Mouse (Mus musculus) hindbrain, postnatal 0 days (tissue): ENCODE data around the gene Selenoi. TPM values are rescaled to one million over a fixed set of nuclear protein-coding genes. Genes with fewer than 3 reads are reported as not detected.
A peak's percentile ranks its signal among the peaks of the same experiment; 100 is the strongest.

Source experiments
- ATAC-seq: fragments of 200-750 bp; cut with Nextera tagmentation; 2 replicates; pipeline ENCODE4 v1.8.0; 2017; ENCODE audit warnings: mild to moderate bottlenecking, moderate TSS enrichment, moderate library complexity
- DNase-seq: peaks from one replicate; pipeline ENCODE4 v3.0.0-alpha.2; 2015; ENCODE audit warnings: low spot score
- H3K27ac ChIP-seq: fragments of 300-500 bp; sonication (generic); 2 replicates; pipeline ENCODE4 v1.5.1; 2014; ENCODE audit warnings: mild to moderate bottlenecking
- H3K27me3 ChIP-seq: fragments of 300-500 bp; sonication (generic); 2 replicates; pipeline ENCODE4 v1.6.1; 2014; ENCODE audit warnings: low read length, mixed read lengths; ENCODE audit not compliant: insufficient read depth
- H3K36me3 ChIP-seq: fragments of 300-500 bp; sonication (generic); 2 replicates; pipeline ENCODE4 v1.6.1; 2014; ENCODE audit warnings: low read length, mixed read lengths; ENCODE audit not compliant: insufficient read depth
- H3K4me1 ChIP-seq: fragments of 300-500 bp; sonication (generic); 2 replicates; pipeline ENCODE4 v1.6.1; 2014; ENCODE audit warnings: antibody characterized with exemption, low read length, mixed read lengths; ENCODE audit not compliant: insufficient read depth
- H3K4me2 ChIP-seq: fragments of 300-500 bp; sonication (generic); 2 replicates; pipeline ENCODE4 v1.6.1; 2014; ENCODE audit warnings: low read depth, mild to moderate bottlenecking, low read length, moderate library complexity, mixed read lengths
- H3K4me3 ChIP-seq: fragments of 300-500 bp; sonication (generic); 2 replicates; pipeline ENCODE4 v1.5.1; 2014; ENCODE audit warnings: low read length
- H3K9ac ChIP-seq: fragments of 300-500 bp; sonication (generic); replicated peaks from 2 replicates; pipeline ENCODE4 v1.6.1; 2014; ENCODE audit warnings: mild to moderate bottlenecking, low read length, moderate library complexity, mixed read lengths
- H3K9me3 ChIP-seq: fragments of 300-500 bp; sonication (generic); 2 replicates; pipeline ENCODE4 v1.6.1; 2016; ENCODE audit warnings: low read length, mixed read lengths
- CTCF ChIP-seq: IDR thresholded peaks from 2 replicates; pipeline ENCODE4 v1.5.1; 2016; ENCODE audit warnings: antibody characterized with exemption, control low read depth, low read depth
- WGBS: fragments of 180-500 bp; shearing (Covaris S2); extraction: QIAGEN DNeasy Blood & Tissue Kit; methylation state at CpG from one replicate; pipeline ENCODE4 v1.1.7; 2014; 5-methylcytosine and 5-hydroxymethylcytosine counted together
- polyA plus RNA-seq: library from polyadenylated mRNA; unstranded; fragments of >200 nt; fragmentation: Nextera tagmentation; extraction: Ambion mirVana; gene quantifications from 2 replicates; pipeline ENCODE4 v1.2.1, GENCODE M21; 2015
- total RNA-seq: library from RNA; depleted of rRNA; stranded (reverse); fragments of >200 nt; gene quantifications from 2 replicates; pipeline ENCODE4 v1.2.3, GENCODE M21; 2014

Gene Selenoi
- total and polyA plus RNA-seq, 2 experiments from 2014 or later = 23.1 to 99.5 TPM

- no peak overlapping the region for H3K4me3 ChIP-seq
- TF ChIP-seq CTCF = no peak
- no peak for DNase-seq
- no peaks in the 10 kb centered on the region for H3K27me3 ChIP-seq
- 73% methylated on average over 5 of the region's 5 CpGs for WGBS
- H3K9me3 ChIP-seq = no peaks in the 10 kb centered on the region
- H3K4me1 ChIP-seq = no peaks in the 10 kb centered on the region
- H3K27ac ChIP-seq = no peak overlapping the region
- H3K36me3 ChIP-seq = no peaks in the 10 kb centered on the region
- ATAC-seq = no peak
- H3K4me2 ChIP-seq = no peak overlapping the region
- no peak overlapping the region for H3K9ac ChIP-seq
Observed at GRCm38 (mm10) chr5:30215970-30216369, 16.4 kb upstream of the Selenoi start.

DNA sequence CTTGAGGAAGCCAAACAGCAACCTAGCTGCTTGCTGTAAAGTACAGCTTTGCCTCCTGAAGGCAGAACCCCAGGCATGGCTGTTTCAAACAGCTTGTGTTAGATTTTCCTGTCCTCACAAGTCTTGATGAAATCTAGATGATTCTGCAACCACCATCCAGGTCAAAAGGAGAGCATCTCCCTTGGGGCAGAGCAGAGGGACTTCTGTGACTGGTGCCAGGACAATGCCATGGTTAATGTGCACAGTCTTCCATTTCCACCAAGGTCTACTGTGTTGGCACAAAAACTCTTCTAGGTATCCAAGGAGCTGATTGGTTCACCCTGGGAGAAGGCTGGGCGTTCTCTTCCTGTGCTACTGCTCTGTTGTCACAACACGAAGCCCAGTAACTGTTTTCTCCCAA lies 12.7 kb upstream of the Selenoi start:
- no peak for ATAC-seq
- H3K9me3 ChIP-seq = no peaks in the 10 kb centered on the region
- H3K4me3 ChIP-seq = no peak overlapping the region
- H3K27ac ChIP-seq = no peak overlapping the region
- H3K9ac ChIP-seq = no peak overlapping the region
- no peaks in the 10 kb centered on the region for H3K27me3 ChIP-seq
- H3K4me2 ChIP-seq = no peak overlapping the region
- no peak for DNase-seq
- TF ChIP-seq CTCF = no peak
- H3K4me1 ChIP-seq = no peaks in the 10 kb centered on the region
- H3K36me3 ChIP-seq = no peaks in the 10 kb centered on the region
- 89% methylated on average over 2 of the region's 2 CpGs for WGBS

- Histone ChIP-seq H3K27me3 (no peaks in the 10 kb centered on the region), H3K36me3 (no peaks in the 10 kb centered on the region), H3K9me3 (no peaks in the 10 kb centered on the region), H3K9ac (no peak overlapping the region), H3K4me2 (no peak overlapping the region), H3K4me1 (no peaks in the 10 kb centered on the region), H3K27ac (no peak overlapping the region), H3K4me3 (no peak overlapping the region)
- DNase-seq (no peak), ATAC-seq (no peak)
- 84% methylated on average over 8 of the region's 8 CpGs for WGBS
- TF ChIP-seq CTCF = no peak
Observed at GRCm38 (mm10) chr5:30220666-30221065, 11.7 kb upstream of the Selenoi start.

DNA sequence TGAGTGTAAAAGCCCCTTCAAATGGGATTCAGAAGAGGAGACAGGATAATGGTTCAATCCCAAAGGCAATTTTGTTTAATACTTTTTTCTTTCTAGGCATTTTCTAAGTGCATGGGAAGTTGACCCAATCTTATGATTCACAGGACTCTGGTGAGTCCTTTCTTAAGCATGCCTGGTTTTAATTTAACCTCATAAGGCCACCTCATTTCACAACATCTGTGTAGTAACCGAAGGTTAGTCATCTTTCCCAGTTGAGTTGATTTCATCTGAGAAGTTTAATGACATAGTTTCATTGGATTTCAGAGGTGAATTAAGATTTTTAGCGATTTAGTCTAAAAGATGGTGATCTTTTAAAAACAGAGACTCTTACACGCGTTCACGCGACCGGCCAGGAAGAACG lies 9.7 kb upstream of the Selenoi start:
- Histone ChIP-seq H3K9me3 (no peaks in the 10 kb centered on the region), H3K4me2 (no peak overlapping the region), H3K27me3 (no peaks in the 10 kb centered on the region), H3K36me3 (no peaks in the 10 kb centered on the region), H3K27ac (no peak overlapping the region), H3K4me3 (no peak overlapping the region), H3K9ac (no peak overlapping the region), H3K4me1 (no peaks in the 10 kb centered on the region)
- ATAC-seq = no peak
- DNase-seq = no peak
- 98% methylated on average over 8 of the region's 8 CpGs for WGBS
- no peak for TF ChIP-seq CTCF

- Histone ChIP-seq H3K36me3 (no peaks in the 10 kb centered on the region), H3K4me3 (no peak overlapping the region), H3K9ac (no peak overlapping the region), H3K9me3 (no peaks in the 10 kb centered on the region), H3K4me1 (peaks cover 21% of the 10 kb centered on the region; the same call in 1 of the 2 replicates), H3K27ac (no peak overlapping the region), H3K4me2 (no peak overlapping the region), H3K27me3 (no peaks in the 10 kb centered on the region)
- peak; percentile 34 for DNase-seq
- ATAC-seq = no peak
- WGBS = 78% methylated on average over 4 of the region's 4 CpGs
- TF ChIP-seq CTCF = peak; percentile 61
Observed at GRCm38 (mm10) chr5:30230901-30231300, 1.5 kb upstream of the Selenoi start.

- no peaks in the 10 kb centered on the region for H3K9me3 ChIP-seq
- 35% methylated on average over 16 of the region's 16 CpGs for WGBS
- peak overlapping the region; percentile 77 for H3K9ac ChIP-seq
- no peak for DNase-seq
- H3K27ac ChIP-seq = peak overlapping the region; percentile 90
- H3K36me3 ChIP-seq = no peaks in the 10 kb centered on the region
- peak overlapping the region; percentile 90 for H3K4me3 ChIP-seq
- no peaks in the 10 kb centered on the region for H3K27me3 ChIP-seq
- no peak for TF ChIP-seq CTCF
- H3K4me2 ChIP-seq = peak overlapping the region; percentile 83
- H3K4me1 ChIP-seq = peaks cover 21% of the 10 kb centered on the region; the same call in 1 of the 2 replicates
- no peak for ATAC-seq
Observed at GRCm38 (mm10) chr5:30231891-30232270, 500 bp upstream of the Selenoi start.

DNA sequence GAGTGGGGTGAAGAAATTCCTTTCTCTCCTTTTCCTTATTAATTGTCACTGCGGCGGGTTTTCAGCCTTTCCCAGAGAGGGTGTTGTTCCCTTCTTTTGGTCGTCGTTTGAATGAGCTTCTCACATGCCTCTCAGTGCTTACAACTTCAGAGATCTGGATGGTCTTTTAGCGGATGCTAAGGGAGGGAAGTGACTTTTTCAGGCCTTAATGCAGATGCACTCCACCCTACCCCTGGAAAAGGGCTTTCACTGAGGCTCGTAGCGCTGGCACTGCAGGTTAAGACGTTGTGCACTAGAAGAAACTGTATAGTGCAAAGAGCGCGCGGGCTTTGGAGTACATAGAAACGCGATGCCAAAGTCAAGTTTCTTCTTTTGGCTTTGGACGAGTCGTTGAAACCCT lies 661 bp downstream of the Selenoi start:
- WGBS = under 1% methylated on average over 15 of the region's 15 CpGs
- no peak for TF ChIP-seq CTCF
- H3K4me3 ChIP-seq = peak overlapping the region; percentile 90
- no peaks in the 10 kb centered on the region for H3K9me3 ChIP-seq
- H3K27me3 ChIP-seq = no peaks in the 10 kb centered on the region
- peak overlapping the region; percentile 90 for H3K27ac ChIP-seq
- no peak for ATAC-seq
- DNase-seq = peak; percentile 44
- peak overlapping the region; percentile 77 for H3K9ac ChIP-seq
- peak overlapping the region; percentile 83 for H3K4me2 ChIP-seq
- no peaks in the 10 kb centered on the region for H3K36me3 ChIP-seq
- H3K4me1 ChIP-seq = peaks cover 21% of the 10 kb centered on the region; the same call in 1 of the 2 replicates
